Mouse (Mus musculus) heart, postnatal 10 days (tissue): ENCODE data around the gene Itprip. TPM values are rescaled to one million over a fixed set of nuclear protein-coding genes. Genes with fewer than 3 reads are reported as not detected.
"Not testable (repeated sequence)": the region's sequence is repeated elsewhere in the genome, so short reads cannot be mapped to it uniquely, and the experiment has no call there.

Source experiments
- DNase-seq, 2 experiments: peaks; one replicate each; pipeline ENCODE4 v3.0.0; 2021
- intact Hi-C: fragments of 180-260 bp; cut with DNase I; formaldehyde crosslinking; loops from one replicate; pipeline ENCODE4 v1.15.1; 2025
- microRNA-seq, 2 experiments: library from miRNA; unstranded; fragments of <30 nt; microRNA quantifications; one replicate each; pipeline ENCODE4 v1.2.0; 2022
- total RNA-seq, 2 experiments: library from RNA; stranded (reverse); gene quantifications; 2 replicates each; pipeline ENCODE4 v1.2.3; 2021

Gene Itprip
- total RNA-seq, 2 experiments from 2014 or later = 11.1 to 13.3 TPM

- no peak for DNase-seq
- intact Hi-C loops = no loop called here
These were observed 60.8 kb downstream of the Itprip start for GRCm38 (mm10) chr19:47857957-47858942.

GRCm38 (mm10) chr19:47854796-47855783 is 64.0 kb downstream of the Itprip start, which contains the start of gene Gsto1:
Gsto1 (plus strand) TSS chr19:47854970.
- intact Hi-C loops = no loop called here
- DNase-seq = peak; percentile 93 to 94

GRCm38 (mm10) chr19:47853951-47854795 is 64.9 kb downstream of the Itprip start:
- DNase-seq = peak; percentile 50 to 55
- intact Hi-C loops = no loop called here

- no peak for DNase-seq
- intact Hi-C loops = no loop called here
These were observed 66.0 kb downstream of the Itprip start for GRCm38 (mm10) chr19:47853053-47853452.

GRCm38 (mm10) chr19:47852131-47852530 is 67.0 kb downstream of the Itprip start:
- DNase-seq, intact Hi-C loops: not testable (repeated sequence)

GRCm38 (mm10) chr19:47849735-47850134 is 69.4 kb downstream of the Itprip start:
- intact Hi-C loops = no loop called here
- no peak for DNase-seq

Small RNA genes lying within 50 kb of the gene (microRNA-seq; reads per million reads assigned to microRNA genes)
- gene Gm22240 = 0 to 0.24 reads per million in 2 experiments

Other genes with a start within 250 kb of the Itprip start
- gene Col17a1, start 227.2 kb downstream of the Itprip start, total RNA-seq = under 1 TPM; 0.05 to 0.07 TPM
- 10 to 100 TPM; 68.4 to 72.4 TPM for gene Sfr1, start 187.6 kb downstream of the Itprip start, total RNA-seq
- 100 to 1,000 TPM; 106 to 117 TPM for gene Gsto1, start 64.3 kb downstream of the Itprip start, total RNA-seq
- 1 to 10 TPM; 1.8 to 2.6 TPM for gene Gsto2, start 53.8 kb downstream of the Itprip start, total RNA-seq
- under 1 TPM in 1 of 2 experiments, not detected in 1; 0.24 TPM for gene Cfap43, start within 50 bp of the Itprip start, total RNA-seq
- 1 to 10 TPM; 2.7 to 2.8 TPM for gene Cfap58, start 18.4 kb upstream of the Itprip start, total RNA-seq